Mouse (Mus musculus) cerebellum, adult 9-10 months (tissue): ENCODE measurements around the gene Lrfn1.
"Not testable (repeated sequence)": the region's sequence is repeated elsewhere in the genome, so short reads cannot be mapped to it uniquely, and the experiment has no call there.

ENCODE experiments used
- DNase-seq: peaks from one replicate; pipeline ENCODE4 v3.0.0; 2022

Lrfn1 gene

DNA sequence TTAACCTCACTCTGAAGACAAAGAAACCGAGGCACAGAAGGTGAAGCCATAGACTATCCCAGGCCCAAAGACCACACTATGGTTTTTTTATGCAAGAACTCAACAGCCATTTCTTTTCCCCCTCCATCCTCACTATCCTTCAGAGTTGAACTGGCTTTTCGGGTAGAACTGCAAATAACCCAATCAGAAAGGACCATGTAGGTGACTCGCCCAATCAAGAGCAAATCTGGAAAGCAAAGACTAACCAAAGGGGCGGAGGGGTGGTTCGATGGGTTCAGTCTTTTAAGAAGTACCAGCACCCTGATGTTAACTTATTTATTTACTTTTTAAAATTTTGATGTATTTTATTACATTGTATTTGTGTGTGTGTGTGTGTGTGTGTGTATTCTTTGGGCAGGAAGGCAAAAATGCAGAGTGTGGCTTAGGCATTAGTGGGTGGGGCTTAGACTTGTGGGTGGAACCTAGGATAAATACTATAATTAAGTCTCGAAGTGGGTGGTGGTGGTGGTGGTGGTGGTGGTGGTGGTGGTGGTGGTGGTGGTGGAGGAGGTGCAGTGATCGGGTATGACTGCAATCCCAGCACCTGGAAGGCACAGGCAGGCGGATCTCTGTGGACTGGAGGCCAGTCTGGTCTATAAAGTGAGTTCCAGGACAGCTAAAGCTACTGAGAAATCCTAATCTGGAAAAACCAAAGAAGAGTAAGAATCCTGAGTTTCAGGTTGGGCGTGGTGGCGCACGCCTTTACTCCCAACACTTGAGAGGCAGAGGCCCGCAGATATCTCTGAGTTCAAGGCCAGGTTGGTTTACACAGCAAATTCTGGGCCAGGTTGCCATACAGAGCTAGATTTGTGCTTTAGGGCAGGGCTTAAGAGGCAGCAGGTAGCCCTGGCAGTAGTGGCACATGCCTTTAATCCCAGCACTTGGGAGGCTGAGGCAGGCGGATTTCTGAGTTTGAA, 3.6 kb upstream of the Lrfn1 start:
- DNase-seq = no peak

DNA sequence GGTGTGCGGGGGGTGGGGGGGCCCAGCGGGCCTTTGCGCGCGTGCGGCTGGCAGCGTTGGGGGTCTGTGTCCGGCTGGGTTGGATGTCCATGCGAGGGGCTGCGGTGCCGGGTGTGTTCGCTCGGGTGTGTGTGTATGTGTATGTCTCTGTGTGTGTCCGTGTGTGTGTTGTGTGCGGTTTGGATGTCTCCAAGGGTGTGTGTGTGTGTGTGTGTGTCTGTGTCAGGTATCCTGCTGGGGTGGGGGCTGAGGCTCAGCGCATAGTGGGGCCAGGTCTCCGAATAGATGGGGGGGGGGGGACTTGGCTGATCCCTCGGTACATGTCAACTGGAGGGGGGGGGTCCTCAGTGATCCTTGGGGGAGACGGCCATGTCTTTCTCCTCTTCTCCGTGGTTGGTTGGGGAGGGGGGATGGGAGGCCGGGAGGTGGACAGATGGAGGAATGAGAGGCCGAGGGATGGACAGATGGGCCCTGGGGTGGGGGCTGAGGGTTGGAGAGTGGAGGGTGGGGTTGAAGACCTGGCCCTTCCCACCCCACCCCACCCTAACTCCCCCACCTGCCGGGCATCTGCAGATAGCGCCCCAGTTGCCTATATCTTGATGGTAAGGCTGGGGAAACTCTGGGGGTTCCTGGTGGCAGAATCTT, 703 bp downstream of the Lrfn1 start:
- DNase-seq = no peak

DNA sequence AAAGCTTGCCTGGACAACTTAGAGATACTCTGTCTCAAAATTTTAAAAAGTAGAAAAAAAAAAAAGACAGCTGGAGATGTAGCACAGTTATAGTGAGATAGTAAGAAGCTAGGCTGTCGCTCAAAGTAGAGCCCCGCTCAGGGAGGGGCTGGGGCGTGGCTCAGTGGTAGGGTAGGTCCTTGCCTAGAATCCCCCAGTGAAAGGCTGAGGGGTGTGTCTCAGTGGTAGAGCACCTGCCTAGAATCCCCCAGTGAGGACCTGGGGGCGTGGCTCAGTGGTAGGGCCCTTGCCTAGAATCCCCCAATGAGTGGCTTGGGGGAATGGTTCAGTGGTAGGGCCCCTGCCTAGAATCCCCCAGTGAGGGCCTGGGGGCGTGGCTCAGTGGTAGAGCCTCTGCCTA, 8.6 kb downstream of the Lrfn1 start:
- no peak for DNase-seq

DNA sequence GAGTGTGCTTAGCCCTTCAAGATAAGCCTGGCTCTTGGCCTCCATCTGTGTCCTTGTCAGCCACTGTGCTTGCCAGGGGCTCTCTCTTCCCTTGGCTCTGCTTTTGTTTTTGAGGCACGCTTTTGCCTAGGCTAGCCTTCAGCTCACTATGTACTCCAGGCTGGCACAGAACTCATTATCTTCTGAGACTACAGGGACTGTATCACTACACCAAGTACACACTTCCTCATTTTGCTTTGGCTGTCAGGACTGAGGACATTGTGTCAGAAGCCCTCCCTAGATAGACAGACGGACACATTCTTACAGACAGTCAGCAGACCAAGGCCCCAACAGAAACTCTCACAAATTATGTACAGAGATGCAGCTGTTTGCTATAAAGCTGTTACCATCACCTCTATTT, 11.0 kb downstream of the Lrfn1 start:
- no peak for DNase-seq

DNA sequence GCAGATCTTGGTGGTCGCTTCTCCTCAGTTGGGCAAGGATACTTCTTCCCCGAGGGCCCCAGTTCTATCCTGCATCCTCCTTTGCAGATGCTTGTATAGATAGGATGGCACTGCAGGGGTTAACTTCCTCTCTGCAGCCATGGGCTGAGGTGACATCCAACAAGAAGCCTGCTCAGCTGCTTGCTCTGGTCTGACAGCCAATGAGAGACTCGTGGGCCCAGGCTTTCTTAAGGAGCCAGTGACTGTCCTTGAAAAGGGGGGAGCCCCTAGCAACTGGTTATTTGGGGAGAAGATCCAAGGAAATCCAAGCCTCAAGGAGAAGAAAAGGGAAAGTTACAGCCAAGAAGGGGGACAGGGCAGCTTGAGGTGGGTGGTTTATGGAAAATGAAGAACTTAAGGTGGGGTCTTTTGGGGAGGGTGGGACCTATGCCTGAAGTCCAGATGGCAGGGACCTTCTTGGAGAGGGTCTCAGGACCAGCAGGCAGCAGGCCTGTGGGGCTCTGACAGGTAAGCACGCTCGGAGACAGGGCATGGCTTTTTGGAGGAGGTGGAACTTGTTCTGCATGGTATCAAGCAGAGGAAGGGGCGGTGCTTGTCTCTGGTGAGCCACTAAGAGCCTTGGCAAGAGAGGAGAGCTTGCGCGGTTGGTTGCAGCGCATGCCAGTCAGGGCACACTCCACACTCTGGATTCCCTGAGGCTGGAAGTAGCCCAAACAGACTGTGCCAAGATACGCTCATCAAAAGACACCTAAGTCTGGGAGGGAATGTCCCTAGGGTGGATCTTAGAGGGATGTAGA, 12.8 kb downstream of the Lrfn1 start:
- peak; percentile 94 for DNase-seq

DNA sequence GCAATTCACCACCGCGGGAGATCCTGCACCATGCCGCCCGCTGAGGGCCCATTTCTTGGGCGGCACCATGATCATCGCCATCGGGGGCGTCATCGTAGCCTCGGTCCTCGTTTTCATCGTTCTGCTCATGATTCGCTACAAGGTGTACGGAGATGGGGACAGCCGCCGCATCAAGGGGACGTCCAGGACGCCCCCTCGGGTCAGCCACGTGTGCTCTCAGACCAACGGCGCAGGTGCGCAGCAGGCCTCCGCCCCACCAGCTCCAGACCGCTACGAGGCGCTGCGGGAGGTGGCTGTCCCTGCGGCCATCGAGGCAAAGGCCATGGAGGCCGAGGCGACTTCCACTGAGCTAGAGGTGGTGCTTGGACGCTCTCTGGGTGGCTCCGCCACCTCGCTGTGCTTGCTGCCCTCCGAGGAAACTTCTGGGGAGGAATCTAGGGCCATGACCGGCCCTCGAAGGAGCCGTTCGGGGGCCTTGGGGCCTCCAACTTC, 15.0 kb downstream of the Lrfn1 start:
- DNase-seq = no peak

DNA sequence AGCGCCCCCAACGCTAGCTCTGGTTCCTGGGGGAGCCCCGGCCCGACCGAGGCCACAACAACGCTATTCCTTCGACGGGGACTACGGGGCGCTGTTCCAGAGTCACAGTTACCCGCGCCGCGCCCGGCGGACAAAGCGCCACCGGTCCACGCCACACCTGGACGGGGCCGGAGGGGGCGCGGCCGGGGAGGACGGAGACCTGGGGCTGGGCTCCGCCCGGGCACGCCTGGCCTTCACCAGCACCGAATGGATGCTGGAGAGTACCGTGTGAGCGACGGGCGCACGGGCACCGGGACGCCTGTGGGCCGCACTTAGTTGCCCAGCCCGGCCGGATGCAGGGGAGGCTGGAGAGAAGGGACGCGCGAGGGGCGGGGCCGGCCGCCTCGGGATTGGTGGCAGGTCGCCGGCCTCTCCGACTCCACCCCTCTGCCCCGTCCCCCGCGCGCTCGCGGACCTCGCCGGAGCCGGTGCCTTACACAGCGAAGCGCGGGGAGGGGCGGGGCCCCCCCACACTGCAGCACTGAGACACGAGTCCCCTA, 15.5 kb downstream of the Lrfn1 start:
- DNase-seq = no peak

DNA sequence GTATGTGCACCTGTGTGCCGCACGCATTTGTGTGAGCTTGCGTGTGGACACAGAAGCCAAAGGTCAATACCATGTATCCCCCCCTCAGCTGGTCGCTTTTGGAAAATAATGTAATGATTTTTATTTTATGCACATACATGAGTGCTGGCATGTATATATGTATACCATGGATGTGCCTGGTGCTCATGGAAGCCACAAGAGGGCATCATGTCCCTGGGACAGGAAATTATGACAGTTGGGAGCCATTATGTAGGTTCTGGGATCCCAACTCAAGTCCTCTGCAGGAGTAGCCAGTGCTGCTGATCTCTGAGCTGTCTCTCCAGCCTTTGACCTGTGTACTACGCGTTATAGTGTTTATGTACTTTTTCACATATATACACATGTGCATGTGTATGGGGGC, 24.4 kb downstream of the Lrfn1 start:
- no peak for DNase-seq

DNA sequence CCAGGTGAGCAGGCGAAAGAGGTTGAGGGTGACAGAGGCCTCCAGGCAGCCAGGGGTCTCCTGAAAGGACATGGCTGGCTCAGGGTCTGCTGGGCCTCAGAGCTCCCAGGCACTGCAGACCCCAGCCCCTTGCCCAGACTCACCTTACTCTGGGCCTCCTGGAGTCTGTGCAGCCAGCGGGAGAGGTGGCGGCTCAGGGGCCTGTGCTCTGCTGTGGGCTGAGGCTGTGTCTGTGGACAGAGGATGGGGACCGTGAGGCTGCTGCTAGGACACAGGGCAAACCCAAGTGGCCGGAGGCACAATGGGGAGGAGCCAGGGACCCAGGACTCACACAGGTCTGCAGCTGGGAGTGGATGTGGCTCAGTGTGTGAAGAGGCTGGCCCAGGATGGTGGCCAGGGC, 25.6 kb downstream of the Lrfn1 start:
- no peak for DNase-seq

DNA sequence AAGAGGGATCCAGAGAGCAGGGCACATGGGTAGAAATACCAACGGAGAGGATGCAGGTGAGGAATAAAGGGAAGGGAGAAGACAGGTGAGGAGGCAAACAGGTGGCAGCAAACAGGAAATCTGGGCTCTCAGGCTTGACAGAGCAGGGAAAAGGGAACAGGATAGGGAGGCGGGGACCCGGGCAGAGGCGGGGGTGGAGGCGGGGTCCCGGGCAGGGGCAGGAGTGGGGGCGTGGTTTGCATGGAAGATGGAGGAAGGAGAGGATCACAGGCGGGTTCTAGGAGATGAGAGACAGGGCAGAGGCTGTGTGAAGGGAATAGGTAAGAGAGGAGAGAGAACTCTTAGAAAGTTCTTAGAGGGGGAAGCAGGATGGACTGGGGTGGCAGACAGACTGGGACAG, 27.1 kb downstream of the Lrfn1 start:
- DNase-seq = no peak

DNA sequence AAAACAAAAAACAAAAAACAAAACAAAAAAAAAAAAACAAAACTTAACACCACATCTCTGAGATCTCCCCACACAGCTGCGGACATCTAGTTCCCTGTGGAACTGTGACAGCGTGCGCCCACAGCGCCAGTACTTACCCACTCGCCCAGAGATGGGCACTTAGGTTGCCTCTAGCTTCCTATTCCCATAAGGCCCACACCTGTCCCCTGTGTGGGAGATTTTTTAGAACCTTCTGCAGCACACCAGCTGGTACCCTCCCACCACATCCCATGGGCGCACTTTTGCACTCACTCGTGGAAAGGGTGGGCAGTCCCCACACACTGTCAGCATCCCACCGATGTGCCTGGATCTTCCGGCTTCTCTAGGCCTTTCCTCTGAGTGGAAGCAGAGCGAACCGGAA, 31.1 kb downstream of the Lrfn1 start:
- no peak for DNase-seq

DNA sequence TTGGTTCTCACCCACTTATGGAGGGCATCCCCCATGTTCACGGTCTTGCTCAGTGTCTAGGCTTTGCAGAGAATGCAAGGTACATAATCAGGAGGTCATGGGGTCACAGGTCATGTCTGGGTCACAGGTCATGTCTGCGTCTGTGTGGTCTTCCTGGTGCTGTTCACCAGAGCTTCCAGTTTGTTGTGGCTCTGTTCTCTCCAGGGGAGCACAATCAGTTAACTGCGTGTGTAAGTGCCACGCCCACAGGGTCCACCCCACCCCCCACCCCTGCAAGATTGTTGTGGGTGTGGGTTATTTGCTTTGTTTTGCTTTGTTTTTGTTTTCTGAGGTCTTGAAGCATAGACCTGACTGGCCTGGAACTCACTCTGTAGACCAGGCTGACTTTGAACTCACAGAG, 32.4 kb downstream of the Lrfn1 start:
- no peak for DNase-seq

DNA sequence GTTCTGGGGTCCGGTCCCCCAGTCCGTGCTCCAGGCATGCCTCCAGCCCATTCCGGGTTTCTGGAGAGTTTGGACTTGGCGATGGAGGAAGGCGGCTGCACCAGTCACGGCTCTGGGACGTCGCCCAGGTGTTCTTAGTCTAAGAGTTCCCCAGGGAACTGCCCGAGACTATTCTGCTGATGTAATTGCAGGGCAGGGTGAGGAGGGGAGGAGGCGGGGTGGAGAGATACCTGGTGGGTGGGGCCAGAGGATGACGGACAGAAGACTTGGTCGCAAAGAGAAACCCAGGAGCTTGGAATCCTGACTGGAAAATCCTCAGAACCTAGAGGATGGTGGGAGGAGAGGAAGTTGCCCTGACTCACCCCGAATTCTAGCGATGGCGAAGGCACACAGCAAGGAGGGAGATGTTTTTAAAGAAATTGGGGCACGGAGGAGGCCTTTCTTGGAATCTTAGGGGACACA, 36.3 kb downstream of the Lrfn1 start:
- no peak for DNase-seq

DNA sequence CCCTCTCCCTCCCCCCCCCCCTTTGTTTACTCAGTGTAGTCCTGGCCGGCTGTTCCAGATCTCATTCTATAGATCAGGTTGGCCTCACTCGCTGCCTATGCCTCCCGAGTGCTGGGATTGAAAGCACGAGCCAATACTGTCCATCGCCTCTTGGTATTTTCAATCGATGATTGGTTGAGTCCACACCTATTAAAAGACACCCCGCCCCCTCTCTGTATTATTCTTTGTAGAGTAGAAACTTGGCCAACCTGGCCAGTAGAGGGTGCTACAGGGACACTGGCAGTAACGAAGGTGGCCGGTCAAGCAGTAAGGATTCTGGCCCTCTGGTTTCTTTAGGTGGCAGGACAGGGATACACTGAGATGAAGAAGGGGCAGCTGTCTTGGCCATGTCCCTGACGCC, 38.6 kb downstream of the Lrfn1 start:
- peak; percentile 89 for DNase-seq

DNA sequence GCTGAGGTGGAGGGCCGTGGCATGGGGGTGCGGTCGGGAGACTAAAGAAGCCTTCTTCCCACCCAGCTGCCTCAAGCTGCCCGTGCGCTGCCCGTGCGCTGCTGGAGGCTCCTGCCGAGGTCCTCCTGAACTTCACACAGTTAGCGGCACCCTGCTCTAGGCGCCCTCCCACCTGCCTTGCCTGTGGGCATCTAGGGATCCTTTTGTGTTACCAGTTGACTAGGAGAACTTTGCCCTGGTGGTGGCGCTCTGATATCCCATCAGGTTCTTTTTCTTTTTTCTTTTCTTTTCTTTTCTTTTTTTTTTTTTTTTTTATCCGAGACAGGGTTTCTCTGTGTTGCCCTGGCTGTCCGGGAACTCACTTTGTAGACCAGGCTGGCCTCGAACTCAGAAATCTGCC, 39.1 kb downstream of the Lrfn1 start:
- no peak for DNase-seq

DNA sequence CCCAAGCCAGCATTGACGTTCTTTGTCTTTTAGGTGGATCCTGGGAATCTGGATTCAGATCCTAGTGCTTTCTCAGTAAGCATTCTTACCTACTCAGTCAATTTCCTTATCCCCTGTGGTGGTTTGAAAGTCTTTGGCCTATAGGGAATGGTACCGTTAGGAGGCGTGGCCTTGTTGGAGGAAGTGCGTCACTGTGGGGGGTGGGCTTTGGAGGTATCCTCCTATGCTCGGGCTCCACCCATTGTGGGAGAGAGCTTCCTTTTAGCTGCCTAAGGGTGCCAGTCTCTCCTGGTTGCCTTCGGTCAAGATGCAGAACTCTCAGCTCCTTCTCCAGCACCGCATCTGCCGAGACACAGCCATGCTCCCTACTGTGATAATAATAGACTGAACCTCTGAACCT, 40.5 kb downstream of the Lrfn1 start:
- no peak for DNase-seq

DNA sequence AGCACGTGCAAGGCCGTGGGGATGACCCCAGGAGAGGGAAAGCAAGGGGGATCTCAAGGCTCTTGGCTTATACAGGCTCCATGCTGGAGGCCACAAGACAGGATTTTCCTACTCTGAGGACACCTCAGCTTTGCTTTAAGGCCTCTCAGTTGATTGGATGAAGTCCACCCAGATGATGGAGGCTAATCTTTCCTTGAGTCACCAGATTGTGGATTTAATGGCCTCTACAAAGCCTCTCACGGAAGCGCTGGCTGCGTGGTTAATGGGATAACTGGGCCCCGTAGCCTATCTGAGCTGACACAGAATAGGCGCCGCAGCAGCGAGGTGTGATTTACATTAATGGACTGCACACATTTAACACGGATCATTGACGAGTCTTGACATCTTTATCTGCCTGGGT, 43.6 kb downstream of the Lrfn1 start:
- DNase-seq = no peak

DNA sequence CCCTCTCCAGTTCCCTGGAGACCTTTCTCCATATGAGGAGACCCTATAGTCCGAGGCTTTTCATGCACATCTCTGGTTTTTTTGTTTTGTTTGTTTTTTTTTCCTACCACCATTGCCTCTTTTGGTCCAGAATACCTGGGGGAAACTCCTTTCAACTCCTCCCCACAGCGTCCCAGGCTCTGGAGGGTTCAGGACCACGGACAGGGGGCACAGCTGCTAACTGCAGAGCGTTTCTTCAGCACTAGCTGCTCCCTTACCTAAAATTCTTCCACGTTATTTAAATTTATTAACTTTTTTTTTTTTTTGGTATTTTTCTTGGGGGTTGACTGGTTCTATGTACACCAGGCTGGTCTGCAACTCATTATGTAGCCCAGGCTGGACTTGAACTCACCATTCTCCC, 53.8 kb downstream of the Lrfn1 start:
- no peak for DNase-seq

DNA sequence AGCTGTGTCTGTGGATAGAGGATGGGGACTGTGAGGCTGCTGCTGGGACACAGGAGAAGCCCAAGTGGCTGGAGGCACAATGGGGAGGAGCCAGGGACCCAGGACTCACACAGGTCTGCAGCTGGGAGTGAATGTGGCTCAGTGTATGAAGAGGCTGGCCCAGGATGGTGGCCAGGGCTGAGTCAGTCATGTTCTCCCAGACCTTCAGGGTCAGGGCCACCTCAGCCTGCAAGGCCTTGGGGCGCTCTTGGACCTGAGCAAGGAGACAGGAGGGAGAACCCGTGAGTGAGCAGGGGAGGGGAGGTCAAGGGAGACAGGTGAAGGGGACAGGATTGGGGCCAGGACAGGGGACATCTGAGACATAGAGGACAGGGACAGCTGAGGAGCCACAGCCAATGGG, 57.3 kb downstream of the Lrfn1 start:
- not testable (repeated sequence) for DNase-seq

DNA sequence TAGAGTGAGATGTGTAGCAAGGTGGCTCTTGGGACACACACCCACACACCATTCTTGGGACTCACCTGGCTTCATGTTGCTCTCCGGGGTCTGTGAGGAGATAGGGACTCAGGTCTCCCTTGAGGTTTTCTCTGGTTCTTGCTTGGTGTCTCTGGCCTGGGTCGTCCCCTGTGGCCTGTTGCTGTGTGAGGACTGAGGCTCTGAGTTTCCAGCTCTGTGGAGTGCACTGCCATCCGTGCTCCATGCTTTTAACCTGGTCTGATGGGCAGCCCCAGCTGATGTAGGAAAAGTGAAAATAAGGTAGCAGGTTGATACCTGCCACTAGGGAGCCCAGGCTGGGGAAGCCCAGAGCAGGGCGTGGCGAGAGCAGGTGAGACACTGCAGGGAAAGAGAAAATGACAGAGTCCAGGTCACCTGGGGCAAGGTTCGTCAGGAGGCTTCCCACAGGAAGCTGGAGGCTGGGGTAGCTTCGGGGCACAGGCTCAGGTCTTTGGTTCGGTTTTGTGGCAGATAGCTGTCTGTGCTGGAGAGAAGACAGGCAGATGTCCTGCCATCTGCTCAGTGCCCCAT, 58.7 kb downstream of the Lrfn1 start, which contains the start of gene Ifnl2:
TSS of gene Ifnl2 (minus strand) at position 51 of the 570 bp plus-strand sequence.
- not testable (repeated sequence) for DNase-seq

DNA sequence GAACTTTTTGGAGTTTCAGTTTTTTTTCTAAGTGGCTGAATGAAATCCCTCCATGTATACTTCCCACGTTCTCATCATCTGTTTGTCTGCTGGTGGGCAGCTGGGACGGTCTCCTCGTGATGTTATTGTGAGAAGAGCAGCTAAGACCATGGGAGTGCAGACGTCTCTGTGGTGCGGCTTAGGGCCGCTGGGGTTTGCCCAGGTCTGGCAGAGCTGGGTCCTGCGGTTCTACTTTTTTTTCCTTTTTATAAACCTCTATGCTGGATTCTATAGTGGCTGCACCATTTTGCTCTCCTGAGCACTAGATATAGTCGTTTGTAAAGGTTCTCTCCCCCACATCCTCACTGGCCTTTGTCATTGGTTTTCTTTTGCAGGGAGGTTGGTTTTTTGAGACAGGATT, 59.7 kb downstream of the Lrfn1 start:
- DNase-seq = no peak
